Mouse (Mus musculus) limb, embryonic 12.5 days (tissue): ENCODE data around the gene Gm10840. TPM values are rescaled to one million over a fixed set of nuclear protein-coding genes. Genes with fewer than 3 reads are reported as not detected.

Experiments
- ATAC-seq: fragments of 200-750 bp; cut with Nextera tagmentation; 2 replicates; pipeline ENCODE4 v1.8.0; 2017; ENCODE audit warnings: low read depth, moderate TSS enrichment; ENCODE audit not compliant: insufficient number of reproducible peaks, insufficient read depth, low FRiP score, low TSS enrichment
- H3K27ac ChIP-seq: fragments of 300-500 bp; sonication (generic); 2 replicates; pipeline ENCODE4 v1.5.1; 2016; ENCODE audit warnings: mild to moderate bottlenecking, moderate library complexity
- H3K27me3 ChIP-seq: fragments of 300-500 bp; sonication (generic); 2 replicates; pipeline ENCODE4 v1.6.1; 2016; ENCODE audit warnings: mild to moderate bottlenecking, moderate library complexity
- H3K36me3 ChIP-seq: fragments of 300-500 bp; sonication (generic); 2 replicates; pipeline ENCODE4 v1.6.1; 2016; ENCODE audit warnings: mild to moderate bottlenecking, moderate library complexity
- H3K4me1 ChIP-seq: fragments of 300-500 bp; sonication (generic); replicated peaks from 2 replicates; pipeline ENCODE4 v1.6.1; 2016
- H3K4me2 ChIP-seq: fragments of 300-500 bp; sonication (generic); 2 replicates; pipeline ENCODE4 v1.6.1; 2016; ENCODE audit warnings: mild to moderate bottlenecking, moderate library complexity
- H3K4me3 ChIP-seq: fragments of 300-500 bp; sonication (generic); replicated peaks from 2 replicates; pipeline ENCODE4 v1.5.1; 2016; ENCODE audit warnings: mild to moderate bottlenecking
- H3K9ac ChIP-seq: fragments of 300-500 bp; sonication (generic); replicated peaks from 2 replicates; pipeline ENCODE4 v1.6.1; 2016; ENCODE audit warnings: mild to moderate bottlenecking, moderate library complexity
- H3K9me3 ChIP-seq: fragments of 300-500 bp; sonication (generic); 2 replicates; pipeline ENCODE4 v1.6.1; 2016; ENCODE audit warnings: mild to moderate bottlenecking, moderate library complexity
- WGBS: fragments of 180-500 bp; shearing (Covaris S2); methylation state at CpG from one replicate; pipeline ENCODE4 v1.1.7; 2016; 5-methylcytosine and 5-hydroxymethylcytosine counted together
- polyA plus RNA-seq: library from polyadenylated mRNA; unstranded; fragments of >200 nt; fragmentation: Nextera tagmentation; extraction: Ambion mirVana; gene quantifications from 2 replicates; pipeline ENCODE4 v1.2.1, GENCODE M21; 2016

Gm10840 gene
- polyA plus RNA-seq, 1 experiment from 2014 or later = not detected

DNA sequence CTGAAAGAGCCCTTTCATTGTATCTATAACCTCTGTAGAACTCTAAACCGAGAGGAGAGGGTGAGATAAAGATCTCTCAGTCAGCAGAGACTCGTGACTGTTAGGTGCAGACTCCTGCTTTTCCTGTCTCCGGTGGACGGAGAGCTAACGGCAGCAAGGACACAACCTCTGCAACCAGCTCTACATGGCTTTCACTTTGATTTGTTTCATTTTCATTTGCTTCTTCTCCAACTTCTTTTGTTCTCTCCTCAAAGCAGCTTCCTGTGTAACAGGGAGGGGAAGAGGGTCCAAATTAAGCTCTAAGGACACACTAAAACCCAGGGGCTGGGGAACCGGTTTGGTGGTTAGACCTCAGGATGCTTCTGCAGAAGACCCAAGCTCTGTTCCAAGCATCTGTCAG is 40.1 kb downstream of the Gm10840 start:
- WGBS = 81% methylated on average over 6 of the region's 6 CpGs
- Histone ChIP-seq H3K9ac (no peak overlapping the region), H3K4me1 (no peaks in the 10 kb centered on the region), H3K27ac (no peak overlapping the region), H3K4me2 (no peak overlapping the region), H3K4me3 (no peak overlapping the region), H3K27me3 (no peaks in the 10 kb centered on the region), H3K36me3 (peaks cover 86% of the 10 kb centered on the region), H3K9me3 (no peaks in the 10 kb centered on the region)
- no peak for ATAC-seq

DNA sequence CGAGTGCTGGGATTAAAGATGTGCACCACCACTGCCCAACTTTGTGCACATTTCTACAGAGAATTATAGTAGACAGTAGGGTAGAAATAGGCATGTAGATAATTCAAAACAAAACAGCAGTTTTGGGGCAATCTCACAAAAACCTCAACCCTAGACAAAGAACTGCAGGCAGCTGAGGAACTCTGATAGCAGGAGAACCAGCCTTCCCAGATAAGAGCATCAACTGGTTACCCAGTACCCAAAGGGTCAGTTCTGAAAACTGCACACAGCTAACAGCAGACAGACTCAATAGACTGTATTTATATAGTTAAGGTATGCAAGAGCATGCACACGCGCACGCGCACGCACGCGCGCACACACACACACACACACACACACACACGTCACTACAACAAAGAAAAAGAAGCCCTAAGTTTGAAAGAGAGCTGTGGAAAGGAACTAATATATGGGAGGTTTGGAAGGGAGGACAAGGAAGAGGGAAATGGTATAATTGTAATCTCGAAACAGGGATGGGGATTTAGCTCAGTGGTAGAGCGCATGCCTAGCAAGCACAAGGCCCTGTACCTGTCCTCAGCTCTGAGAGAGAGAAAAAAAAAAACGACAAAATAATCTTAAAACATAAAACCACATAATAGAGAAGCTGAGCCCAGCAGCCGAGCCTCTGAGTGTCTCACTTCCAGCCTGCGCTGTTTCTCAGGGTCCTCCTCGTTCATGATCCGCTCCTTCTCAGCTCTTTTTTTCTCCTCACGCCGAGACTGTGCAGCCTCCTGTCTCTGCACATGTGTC is 40.9 kb downstream of the Gm10840 start:
- Histone ChIP-seq H3K36me3 (peaks cover 88% of the 10 kb centered on the region), H3K4me2 (no peak overlapping the region), H3K4me1 (no peaks in the 10 kb centered on the region), H3K27me3 (no peaks in the 10 kb centered on the region), H3K4me3 (no peak overlapping the region), H3K9me3 (no peaks in the 10 kb centered on the region), H3K9ac (no peak overlapping the region), H3K27ac (no peak overlapping the region)
- ATAC-seq = no peak
- WGBS = 94% methylated on average over 19 of the region's 19 CpGs

DNA sequence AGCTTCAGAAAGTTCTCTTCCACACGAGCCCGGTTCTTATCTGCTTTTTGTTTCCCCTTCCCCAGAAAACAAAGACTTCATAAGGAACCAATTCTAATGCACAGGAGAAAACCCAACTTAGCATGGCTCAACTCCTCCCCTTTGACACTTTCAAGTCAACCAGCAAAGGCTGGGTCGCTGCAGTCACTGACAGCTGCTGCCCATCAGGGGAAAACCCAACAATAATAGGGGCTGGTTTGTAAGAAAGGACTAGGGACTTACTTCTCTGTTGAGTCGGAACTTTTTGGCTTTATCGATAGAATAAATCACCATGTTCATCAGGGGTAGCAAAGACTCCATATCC is 41.4 kb downstream of the Gm10840 start, which contains the start of gene Strada:
Gene Strada, minus strand, starts transcription at position 46 of the 343 bp plus-strand sequence.
- no peak for ATAC-seq
- Histone ChIP-seq H3K4me2 (no peak within 1 kb of the TSS), H3K9me3 (no peaks in the 10 kb centered on the region), H3K9ac (no peak within 1 kb of the TSS), H3K4me3 (no peak within 1 kb of the TSS), H3K36me3 (peaks cover 88% of the 10 kb centered on the region), H3K27me3 (no peaks in the 10 kb centered on the region), H3K27ac (no peak within 1 kb of the TSS), H3K4me1 (no peaks in the 10 kb centered on the region)
- 88% methylated on average over 5 of the region's 5 CpGs for WGBS

Other genes with a start within 250 kb of the Gm10840 start
- 9.6 and 9.7 TPM in 2 replicates for gene Cyb561, start 207.5 kb upstream of the Gm10840 start, polyA plus RNA-seq
- gene Ace, start 192.9 kb upstream of the Gm10840 start, polyA plus RNA-seq = 0.21 and 0.51 TPM in 2 replicates
- gene Ace3, start 166.2 kb upstream of the Gm10840 start, polyA plus RNA-seq = not detected in 2 replicates
- gene Kcnh6, start 152.7 kb upstream of the Gm10840 start, polyA plus RNA-seq = 0.24 and 0.36 TPM in 2 replicates
- gene Dcaf7, start 124.0 kb upstream of the Gm10840 start, polyA plus RNA-seq = 85.4 and 91.5 TPM in 2 replicates
- gene Taco1, start 94.8 kb upstream of the Gm10840 start, polyA plus RNA-seq = 9.0 and 10.9 TPM in 2 replicates
- 27.3 and 35.1 TPM in 2 replicates for gene Map3k3, start 76.2 kb upstream of the Gm10840 start, polyA plus RNA-seq
- 508 and 509 TPM in 2 replicates for gene Limd2, start within 50 bp of the Gm10840 start, polyA plus RNA-seq
- 31.1 and 33.2 TPM in 2 replicates for gene Strada, start 41.3 kb downstream of the Gm10840 start, polyA plus RNA-seq
- gene Ccdc47, start 55.5 kb downstream of the Gm10840 start, polyA plus RNA-seq = 73.9 and 78.5 TPM in 2 replicates
- gene Ddx42, start 56.1 kb downstream of the Gm10840 start, polyA plus RNA-seq = 107 and 111 TPM in 2 replicates
- gene Ftsj3, start 95.2 kb downstream of the Gm10840 start, polyA plus RNA-seq = 61.2 and 71.6 TPM in 2 replicates
- gene Psmc5, start 95.3 kb downstream of the Gm10840 start, polyA plus RNA-seq = 352 and 355 TPM in 2 replicates
- 102 and 104 TPM in 2 replicates for gene Smarcd2, start 112.1 kb downstream of the Gm10840 start, polyA plus RNA-seq
- 0.30 and 0.37 TPM in 2 replicates for gene Tcam1, start 115.8 kb downstream of the Gm10840 start, polyA plus RNA-seq
- not detected in 2 replicates for gene Gh, start 141.0 kb downstream of the Gm10840 start, polyA plus RNA-seq
- gene Cd79b, start 153.9 kb downstream of the Gm10840 start, polyA plus RNA-seq = 1.3 and 1.8 TPM in 2 replicates
- 0.25 and 0.51 TPM in 2 replicates for gene Scn4a, start 192.4 kb downstream of the Gm10840 start, polyA plus RNA-seq
- not detected in 2 replicates for gene Prr29, start 204.6 kb downstream of the Gm10840 start, polyA plus RNA-seq
- gene Icam2, start 227.2 kb downstream of the Gm10840 start, polyA plus RNA-seq = 17.8 and 27.9 TPM in 2 replicates